Mouse (Mus musculus) cerebellum, adult 11 months (tissue): ENCODE measurements around the gene Arpp21.

Source experiments
- DNase-seq: peaks from one replicate; pipeline ENCODE4 v3.0.0; 2022

Arpp21 gene

DNA sequence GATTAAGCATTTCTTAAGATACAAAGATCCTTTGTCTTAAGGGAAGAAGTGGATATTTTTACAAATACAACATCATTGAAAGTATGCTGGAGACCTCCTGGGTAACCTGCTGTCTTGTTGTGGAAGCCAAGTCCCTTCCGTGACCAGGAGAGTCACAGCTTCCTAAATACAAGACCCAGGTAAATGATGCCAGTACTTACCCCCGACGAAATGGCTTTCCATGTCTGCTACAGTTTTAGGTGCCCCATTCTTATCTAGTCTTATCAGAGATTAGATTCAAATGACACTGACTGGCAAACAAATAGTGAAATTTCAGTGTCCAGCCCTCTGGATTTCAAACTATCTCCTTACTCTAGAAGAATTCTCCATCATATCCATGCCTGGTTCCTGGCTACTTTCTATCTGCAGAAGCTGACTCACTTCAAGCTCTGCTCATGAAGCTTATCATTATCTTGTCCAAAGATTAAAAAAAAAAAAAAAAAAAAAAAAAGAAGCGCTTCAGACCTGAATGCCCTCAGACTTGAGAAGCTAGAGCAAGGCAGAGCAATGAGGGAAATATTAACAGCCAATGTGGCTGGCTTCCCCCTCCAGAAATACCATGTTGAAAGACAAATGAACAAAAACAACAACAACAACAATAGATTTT is 4.9 kb downstream of the Arpp21 start:
- no peak for DNase-seq

DNA sequence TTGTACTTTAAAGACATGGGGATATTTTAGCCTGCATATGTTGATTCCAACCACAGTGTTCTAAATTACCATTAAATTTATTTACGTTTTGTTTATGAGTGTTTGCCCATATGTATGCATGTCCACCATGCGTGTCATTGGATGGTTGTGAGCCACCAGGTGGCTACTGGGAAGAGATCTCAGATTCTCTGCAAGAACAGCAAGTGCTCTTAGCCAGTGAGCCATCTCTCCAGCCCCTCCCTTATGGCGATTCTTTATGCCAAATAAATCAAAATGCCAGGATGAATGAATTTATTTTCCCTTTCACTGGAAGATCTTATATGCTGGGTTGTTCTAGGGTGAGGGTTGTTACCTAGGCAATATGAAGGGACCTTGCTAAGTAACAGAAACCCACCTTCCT is 7.3 kb downstream of the Arpp21 start:
- DNase-seq: no peak

DNA sequence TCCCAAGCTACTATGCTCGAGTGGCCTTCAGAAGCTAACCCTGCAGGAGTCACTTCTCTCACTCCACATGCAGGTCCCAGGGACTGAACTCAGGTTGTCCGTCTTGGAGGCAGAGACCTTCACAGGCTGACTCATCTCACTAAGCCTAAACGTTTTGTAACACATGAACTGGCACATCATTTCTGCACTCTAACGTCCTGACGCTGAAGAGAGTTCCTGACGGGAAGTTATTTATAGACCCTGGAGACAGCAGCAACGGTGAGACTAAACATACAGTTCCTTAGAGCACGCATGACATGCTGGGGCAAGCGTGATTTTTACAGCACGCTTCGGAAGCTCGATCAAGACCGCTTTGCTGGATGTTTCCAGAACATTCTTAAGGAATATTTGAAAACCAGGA is 8.6 kb downstream of the Arpp21 start:
- no peak for DNase-seq

DNA sequence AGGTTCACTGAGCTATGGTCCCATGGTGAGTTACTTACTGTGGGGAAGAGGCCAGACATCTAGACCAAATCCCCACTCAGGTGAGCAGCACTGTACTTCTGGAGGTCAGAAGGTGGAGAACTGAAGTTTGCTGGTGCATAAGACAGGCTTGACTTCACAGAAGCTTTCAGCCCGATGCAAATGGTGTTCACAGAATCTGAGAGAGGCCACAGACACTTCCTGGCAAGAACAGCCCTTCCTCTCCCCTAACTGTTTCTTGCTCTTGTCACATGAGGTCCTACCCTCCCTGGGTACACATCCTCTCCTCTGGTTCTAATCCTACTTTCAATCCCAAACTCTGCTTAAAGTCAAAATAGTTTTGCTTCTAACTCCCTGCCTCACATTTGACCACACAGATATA is 9.2 kb downstream of the Arpp21 start:
- DNase-seq: no peak

DNA sequence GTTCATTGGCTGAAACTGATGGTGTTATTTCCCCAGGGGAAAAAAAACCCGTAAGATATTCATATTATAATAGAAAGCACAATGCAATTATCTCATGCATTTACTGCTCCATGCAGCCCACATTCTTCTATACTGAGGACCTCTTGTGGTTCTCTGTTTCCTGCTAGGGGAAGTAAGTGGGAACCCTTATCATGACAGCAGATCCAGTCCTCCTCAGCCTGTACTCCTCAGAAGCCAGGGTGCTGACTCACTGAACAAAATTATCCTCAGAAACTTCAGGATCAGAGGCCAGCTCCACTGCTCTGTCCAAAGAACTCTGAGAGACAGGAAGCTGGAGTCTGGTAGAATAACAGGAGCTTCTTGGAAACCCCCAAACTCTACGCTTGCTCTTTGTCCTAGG is 10.7 kb downstream of the Arpp21 start:
- no peak for DNase-seq

DNA sequence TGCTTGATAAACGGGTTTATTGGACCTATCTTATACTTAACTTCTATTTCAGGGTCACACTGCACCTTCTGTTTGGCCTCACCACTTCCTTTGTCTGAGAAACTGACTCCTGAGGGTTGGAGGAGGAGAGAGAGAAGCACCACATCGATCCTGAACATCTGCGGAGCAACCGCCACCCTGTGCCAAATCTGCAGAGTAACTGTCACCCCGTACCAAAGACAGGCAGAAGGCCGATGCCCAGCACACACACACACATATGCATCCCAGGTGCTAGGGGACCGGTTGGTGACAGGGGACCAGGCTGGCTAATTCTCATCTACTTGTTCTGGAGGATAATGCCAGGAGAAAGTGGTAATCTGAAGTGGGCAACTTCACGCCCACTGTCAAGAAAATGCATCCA is 16.4 kb downstream of the Arpp21 start:
- DNase-seq: no peak

DNA sequence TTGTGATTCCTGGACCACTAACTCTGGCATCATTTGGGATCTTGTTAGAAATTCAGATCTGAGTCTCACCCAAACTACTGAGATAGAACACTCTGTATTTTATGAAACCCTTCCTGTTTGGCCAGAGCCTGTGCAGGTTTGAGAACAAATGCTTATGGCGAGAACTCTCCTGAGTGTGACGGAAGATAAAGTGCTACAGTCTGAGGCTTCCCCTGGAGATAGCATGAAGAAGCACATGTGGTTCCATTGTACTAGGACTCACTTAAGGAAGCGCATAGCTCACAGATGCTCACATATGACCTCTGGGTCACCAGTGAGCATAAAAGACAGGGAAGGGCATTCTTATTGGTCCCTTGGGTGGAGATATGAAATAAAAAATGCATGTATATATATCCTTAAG is 17.5 kb downstream of the Arpp21 start:
- DNase-seq: no peak

DNA sequence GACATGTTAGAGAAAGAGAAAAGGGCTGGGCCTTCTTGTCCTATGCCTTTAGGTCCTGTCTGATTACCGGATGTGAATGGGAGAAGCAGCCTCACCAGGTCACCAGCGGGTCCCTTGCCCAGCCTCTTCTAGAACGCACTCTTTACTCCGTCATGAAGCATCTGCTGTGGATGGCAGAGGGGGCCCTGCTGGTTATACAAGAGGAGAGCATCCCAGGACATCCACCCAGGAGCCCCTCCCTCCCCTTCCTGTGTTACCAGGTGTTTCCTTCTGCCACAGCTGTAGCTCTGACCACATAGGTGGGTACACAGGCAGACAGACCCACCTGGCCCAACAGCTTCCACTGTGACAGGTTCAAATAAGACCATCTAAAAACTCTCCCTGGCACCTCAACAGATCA is 18.6 kb downstream of the Arpp21 start:
- no peak for DNase-seq

DNA sequence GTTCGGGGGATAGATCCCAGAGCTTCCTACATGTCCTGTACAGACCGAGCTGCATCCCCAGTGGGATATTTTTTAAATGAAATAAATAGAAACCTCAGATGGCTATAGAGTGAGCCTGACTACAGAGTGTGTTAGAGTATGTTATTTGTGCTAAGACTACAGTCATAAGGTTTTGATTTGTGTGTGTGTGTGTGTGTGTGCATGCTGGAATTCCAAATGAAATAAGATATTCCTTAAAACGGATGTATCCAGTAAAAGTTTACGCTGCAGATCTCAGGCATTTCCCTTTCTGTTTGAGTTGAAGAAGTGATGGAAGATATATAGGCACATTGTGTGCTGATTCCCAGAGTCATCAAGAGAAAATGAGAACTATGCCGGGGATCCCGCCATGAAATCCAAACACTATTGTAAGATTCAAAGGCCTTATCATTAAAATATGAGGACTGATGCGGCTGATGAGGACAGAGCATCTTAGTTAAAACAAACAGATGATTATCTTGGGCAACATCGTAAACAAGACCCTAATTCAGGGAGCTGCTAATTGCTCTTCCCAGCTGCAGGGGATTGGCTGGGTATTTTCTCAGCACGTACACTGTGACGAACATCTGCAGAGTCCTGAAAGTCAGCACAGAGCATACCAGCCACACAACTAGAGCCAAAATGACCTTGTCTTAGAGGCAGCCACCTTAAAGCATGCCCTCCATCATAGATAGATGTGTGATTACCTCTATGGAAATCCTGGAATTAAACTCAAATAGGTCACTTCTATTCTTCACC is 20.5 kb downstream of the Arpp21 start:
- no peak for DNase-seq

DNA sequence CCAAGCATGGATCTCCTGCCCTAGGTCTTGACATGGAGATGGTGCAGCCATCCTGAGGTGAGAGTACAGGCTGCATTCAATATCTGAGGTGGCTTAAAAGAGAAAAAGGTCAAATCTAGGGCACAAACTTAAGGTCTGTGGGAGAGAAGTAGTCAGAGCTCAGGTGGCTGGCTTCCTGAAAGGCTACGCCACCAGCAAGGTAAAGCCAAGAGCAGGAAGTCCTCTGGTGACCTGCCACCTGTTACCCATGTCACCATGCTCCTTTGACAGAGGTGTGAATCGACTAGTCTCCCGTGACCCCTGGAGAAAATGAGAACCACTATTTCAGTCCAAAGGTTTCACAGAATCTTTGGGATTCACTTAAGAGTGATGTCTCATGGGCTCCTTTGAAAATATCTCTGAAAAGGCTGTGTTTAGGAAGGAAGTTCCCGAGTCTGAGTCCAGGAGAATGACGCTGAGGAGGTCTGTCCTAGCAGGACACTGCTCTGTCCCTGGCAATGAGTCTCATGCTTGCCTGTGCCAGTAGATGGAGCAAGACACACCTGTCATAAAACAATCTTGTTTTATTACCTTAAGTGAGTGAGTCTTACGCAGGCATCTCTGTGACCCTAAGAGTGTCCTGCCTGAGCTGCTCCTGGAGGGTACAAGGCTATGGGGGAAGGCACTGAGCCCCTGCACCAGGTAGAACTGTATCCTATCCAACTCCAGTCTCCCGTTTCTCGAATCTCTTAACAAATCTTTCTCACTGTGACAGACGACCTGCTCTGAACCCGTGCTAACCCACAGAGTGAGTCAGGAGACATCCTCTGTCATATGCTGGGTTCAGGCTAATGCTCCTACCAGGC is 22.1 kb downstream of the Arpp21 start:
- DNase-seq: no peak

DNA sequence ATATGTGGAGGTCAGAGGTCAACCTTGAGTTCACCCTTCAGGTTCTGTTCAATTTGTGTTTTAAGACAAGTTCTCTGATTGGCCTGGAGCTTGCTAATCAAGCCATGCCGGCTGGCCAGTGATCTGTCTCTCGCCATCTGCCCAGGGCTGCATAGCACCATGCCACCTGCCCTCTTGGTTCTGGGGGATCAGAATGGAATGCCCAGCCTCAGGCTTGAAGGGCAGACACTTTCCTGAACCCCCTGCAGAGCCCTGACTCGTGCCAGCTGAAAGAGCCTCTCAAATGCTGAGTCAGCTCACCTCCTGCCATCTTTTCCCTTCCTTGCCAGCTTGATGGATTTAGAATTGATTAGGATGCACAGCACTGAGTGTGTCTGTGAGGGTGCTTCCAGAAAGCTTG is 25.9 kb downstream of the Arpp21 start:
- peak; percentile 79 for DNase-seq

DNA sequence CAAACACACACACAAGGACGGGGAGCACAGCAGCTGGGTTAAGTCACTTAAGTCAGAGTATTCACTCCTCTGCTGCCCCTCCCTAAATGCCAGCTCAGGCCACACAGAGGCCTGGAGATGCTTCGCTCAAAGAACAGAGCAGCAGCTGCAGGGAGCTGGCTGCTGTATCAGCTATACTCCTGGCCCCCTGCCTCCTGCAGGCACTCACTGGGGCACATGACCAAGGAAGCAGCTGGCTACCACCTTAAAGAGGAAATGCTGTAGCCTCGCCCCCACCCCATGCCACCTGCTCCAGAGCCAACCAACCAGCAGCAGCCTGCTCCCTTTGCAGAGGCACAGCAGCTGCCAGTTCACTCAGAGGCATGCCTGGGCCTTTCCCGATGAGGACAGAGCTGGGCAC is 28.0 kb downstream of the Arpp21 start:
- DNase-seq: no peak

DNA sequence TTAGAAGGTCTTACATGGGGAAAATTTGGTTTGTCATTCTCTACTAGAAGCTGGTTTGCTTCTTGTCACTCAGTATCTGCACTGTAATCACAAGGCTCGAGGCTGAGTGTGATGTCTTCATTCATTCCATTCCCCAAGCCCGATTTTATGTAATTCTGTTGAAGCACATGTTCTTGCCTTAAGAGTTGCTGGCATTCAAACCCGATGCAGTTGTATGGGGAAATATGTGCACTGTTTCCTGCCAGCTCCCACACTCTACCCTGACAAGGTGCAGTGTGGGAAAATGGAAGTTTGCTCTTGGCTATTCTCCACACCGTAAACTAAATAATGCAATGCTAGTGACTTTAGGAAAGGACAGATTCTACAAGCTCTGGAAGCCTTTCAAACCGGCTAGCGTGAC is 37.4 kb downstream of the Arpp21 start:
- DNase-seq: no peak

DNA sequence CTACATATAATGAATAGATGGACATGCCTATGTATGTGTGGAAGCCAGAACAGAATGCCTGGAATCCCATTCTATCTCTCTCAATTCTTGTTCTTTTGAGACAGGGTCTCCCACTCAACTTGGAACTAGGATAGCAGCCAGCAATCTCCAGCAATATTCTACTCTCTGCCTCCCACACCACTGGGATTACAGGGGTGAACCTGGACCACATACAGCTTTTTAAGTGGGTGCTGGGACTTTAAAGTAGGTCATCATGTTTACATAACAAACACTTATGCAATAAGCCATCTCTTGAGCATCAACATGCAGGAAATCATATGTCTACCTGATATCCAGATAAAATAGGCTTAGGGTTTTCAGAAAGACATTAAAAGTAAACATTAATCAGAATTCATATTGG is 41.7 kb downstream of the Arpp21 start:
- no peak for DNase-seq

DNA sequence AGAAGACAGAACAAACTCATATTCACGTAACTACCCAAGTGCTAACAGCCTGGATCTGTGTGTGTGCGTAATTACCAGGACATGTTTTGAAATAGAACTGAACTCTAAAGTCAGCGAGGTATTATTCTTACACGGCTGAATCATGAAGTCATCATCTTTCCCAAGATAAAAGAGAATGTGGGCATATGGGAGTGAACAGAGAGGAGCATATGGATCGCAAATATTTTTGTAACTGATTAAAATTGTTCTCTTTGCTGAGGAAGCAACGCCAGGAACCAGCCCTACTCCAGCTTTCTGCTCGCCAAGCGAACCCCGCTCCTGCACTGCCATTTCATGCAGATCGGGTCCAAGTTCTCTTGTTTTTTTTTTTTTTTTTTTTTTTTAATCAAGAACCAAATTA is 46.3 kb downstream of the Arpp21 start:
- DNase-seq: peak; percentile 39

DNA sequence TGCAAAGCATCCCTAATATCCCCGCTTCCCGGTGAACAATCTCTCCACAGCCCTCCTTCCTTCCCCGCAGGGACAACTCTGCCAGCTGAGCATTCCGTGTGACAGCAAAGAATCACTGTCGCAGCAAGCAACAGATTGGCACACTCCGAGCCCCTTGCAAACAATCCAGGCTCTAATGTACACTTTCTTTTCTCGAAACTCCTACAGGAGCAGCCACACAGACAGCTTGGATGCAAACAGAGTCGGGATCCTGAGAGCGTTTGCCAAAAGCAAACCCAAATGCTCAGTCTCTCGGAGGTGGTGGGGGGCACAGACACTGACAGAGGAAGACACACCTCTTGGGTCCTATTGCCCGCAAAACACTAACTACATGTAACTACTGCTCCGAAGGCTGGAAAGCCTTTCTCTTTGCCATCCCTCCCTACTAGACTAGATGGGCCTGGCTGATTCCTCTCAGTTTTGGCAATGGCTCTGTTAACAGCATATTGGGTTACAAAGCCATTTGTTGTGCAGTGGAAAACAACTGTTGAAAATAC is 47.3 kb downstream of the Arpp21 start:
- peak; percentile 42 for DNase-seq

DNA sequence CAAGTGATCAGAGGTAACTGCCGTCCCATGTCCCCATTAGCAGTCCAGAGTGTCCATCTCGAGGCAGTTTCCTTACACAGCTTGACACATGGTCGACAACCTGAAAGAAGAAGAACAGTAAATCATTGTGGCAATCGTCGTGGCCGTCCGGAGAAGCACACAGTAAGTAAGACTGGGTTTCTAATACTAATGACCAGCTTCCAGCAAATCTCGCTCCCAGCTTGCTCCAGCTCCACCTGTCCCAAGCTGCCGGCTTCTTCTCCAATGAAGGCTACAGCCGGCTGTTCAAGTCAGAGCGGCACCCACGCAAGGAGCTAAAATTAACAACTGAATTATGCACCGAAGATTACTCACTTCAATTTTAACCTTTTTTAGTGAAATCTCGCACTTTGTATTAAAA is 48.1 kb downstream of the Arpp21 start:
- DNase-seq: peak; percentile 38

DNA sequence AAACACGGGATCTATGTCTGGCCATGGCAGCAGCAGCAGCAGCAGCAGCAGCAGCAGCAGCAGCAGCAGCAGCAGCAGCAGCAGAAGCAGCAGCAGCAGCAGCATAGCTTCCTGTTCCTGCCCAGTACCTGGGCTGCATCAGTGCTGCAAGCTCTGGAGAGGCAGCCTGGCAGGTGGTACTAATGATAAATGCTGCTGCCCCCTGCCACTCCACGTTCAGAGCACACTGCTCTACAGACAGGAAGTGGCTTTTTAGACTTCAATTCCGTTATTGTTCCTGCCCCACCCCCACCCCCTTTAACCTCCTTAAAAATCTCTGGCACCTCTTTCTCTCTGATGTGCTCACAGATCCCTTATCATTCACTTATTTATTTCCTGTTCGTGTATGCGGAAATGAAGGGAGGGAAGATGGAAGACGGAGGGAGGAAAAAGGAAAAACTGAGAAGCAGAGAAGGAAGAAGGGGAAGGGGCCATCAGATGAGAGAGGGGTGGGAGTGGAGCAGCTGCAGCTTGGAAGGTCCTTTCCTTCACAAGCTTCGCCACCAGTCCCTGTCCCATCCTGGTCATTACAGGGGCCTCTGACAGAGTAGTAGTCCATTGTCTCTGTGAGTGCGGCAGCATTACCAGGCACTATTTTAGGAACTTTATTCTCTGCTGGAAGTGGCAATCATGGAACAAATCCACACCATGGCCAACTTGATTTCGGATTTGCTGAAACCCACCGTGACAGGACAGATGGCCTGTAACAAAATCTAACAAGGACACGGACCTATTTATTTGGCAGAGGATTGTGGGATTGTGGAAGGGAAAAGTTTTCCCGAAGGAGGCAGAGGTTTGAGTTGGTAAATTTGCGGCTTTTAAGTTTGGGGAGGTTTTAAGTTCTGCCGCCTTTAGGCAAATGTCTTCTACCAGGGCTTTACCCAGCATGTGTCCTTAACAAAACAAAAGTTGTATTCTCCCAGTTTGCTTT is 49.1 kb downstream of the Arpp21 start:
- no peak for DNase-seq

DNA sequence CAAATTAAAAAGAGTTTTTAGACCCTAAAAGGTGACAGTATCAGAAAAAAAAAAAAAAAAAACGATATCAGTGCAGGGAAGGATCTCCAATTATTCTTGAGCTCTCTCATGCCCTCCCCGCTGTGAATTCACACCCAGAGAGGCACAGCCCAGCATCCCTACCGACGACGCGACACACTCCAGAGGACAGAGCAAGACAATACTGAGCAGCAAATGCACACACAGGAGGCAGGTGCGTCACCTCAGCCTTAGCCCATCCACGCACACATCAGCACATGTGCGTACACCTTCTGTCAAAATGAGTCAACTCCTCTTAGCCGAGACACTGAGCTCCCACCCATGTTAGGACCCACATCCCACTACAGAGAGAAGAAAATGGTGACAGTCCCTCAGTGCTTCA is 50.0 kb downstream of the Arpp21 start:
- no peak for DNase-seq

DNA sequence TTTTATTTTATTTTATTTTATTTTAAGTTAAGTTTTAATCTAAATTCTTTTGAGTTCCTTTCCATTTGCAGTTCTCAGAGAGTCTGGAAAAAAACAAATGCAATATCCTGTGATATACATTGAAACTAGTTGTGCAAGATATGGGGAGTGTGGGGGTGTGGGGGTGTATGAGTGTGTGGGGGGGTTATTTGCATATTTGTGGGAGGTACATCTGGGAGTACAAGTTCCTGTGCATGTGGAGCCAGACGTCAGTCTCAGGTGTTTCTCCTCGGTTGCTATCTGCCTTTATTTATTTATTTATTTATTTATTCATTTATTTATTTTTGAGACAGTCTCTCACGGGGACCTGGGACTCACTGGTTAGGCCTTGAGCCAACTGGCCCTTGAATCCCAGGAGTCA is 53.0 kb downstream of the Arpp21 start:
- no peak for DNase-seq

DNA sequence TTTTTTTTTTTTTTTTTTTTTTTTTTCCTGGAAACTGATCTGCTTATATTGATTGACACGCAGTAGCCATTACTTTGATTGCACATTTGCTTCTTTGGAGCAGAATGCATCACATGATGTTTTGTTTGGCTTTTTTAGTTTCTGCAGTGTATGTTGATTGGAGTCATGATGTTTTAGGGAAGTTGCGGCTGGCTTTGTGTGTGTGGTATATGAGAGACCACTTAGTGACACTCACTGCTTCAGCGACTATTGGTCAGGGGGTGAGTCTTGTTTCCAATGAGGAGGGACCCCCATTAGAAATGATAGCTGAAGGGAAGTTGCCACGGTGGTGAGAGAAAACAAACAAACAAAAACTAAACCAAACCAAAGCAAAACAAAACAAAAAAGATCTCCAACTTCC is 55.7 kb downstream of the Arpp21 start:
- no peak for DNase-seq

DNA sequence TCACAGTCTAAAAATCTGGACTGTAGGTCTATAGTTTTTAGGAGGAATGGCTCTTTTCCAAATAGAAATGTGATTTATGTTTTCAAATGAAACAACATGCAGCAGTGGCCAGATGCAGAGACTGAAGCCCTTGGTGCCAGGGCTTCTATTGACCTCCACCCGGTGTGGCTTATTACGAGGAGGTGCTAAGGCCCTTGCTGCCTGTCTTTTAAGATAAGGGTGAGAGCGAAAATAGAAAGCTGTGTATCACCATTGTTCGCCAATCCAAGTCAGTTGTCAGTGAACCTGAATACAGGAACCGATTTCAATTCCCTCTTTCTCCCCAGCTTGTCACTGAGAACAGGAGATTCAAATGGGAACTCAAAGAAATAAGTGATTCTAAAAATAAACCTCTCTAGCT is 57.3 kb downstream of the Arpp21 start:
- DNase-seq: no peak

DNA sequence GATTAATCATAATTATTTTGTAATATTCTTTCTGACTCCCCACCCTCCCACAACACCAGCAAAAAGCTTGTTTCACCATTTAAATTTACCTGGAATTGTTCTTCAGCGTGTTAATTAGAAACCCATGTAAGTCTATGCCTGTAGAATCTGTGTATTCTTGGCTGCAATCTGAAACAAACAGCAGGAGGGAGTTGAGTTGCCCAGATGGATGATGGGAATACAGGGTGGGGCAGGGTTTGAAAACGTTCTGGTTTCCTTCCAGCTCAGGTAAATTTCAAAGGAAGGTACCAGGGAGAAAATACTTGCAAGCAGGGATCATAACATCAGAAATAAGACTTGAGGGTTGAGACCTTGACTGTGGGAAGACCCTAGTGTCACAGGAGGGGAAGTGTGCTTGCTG is 58.2 kb downstream of the Arpp21 start:
- no peak for DNase-seq
